Mouse (Mus musculus) cerebellum, postnatal 10 days (tissue): Measurements from ENCODE around the gene Tomm40l.

ENCODE experiments used
- DNase-seq, 2 experiments: peaks; one replicate each; pipeline ENCODE4 v3.0.0; 2021; ENCODE audit warnings: mixed read lengths in 2 of 2

Gene Tomm40l

DNA sequence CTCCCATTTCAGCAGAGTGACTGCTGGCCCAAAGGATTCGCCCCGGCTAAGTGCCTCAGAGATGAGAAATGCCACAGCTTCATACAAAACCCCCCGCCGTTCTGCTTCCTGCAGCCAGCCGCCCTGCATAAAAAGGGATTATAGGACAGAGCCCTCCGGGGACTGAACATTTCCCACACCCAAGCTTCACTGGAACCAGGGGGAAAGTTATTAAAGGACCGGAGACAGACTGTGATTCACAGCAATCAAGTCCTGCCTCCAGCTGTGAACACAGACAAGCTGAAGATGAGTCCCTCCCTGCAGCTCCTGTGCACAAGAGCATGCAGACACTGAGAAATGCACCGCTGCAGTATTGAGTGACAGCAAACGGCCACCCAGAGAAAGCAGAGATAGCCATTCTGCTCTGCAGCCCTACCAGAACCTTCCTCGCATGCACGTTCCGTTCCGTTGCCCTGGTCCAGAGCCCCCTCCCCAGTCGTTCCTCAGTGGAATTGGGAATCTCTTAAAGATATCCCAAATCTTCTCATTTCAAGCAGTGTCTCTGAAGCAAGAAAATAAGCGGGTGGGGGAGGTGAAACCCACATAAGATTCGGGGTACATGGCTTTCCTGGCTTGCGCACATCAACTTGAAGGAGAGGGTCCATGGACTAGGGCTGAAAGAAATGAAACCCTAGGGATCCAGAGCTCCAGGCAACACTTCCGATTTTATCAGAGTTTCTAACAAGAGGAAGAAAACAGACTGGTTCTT lies 29.0 kb downstream of the Tomm40l start:
- DNase-seq, result peak in 1 of 2 experiments; percentile 20

DNA sequence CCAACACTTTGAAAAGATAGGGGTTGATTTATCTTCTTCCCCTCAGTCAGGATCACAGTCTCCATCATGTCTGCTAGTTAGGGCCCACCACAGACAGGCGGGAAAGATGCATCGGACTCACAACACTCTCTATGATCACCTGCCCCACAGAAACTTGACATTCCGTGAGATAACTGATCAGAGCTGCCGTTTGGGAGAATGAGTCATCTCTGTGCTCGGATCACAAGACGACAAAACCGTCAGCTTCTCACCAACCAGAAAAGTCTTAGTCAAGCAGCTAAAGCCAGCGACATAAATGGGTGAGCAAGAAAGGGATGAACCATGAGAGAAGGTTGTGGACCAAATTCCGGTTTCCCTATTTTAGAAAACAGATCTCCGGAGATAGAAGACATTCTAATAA lies 30.0 kb downstream of the Tomm40l start:
- no peak for DNase-seq

DNA sequence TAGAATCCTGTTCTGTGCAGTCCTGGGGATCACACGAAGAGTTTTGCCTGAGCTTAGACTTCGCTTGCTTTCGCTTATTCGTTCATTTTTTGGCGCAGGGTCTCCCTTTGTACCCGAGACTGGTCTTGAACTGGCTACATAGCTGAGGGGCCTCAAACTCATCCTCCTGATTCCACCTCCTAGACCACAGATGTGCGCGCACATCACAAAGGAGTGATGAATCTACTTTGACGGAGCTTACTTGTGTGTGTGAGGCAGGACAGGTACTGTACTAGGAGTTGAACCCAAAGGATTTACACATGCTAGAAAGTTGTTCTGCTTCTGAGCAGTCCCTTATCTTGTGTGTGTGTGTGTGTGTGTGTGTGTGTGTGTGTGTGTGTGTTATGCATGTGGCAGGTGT lies 31.5 kb downstream of the Tomm40l start:
- DNase-seq, result no peak

DNA sequence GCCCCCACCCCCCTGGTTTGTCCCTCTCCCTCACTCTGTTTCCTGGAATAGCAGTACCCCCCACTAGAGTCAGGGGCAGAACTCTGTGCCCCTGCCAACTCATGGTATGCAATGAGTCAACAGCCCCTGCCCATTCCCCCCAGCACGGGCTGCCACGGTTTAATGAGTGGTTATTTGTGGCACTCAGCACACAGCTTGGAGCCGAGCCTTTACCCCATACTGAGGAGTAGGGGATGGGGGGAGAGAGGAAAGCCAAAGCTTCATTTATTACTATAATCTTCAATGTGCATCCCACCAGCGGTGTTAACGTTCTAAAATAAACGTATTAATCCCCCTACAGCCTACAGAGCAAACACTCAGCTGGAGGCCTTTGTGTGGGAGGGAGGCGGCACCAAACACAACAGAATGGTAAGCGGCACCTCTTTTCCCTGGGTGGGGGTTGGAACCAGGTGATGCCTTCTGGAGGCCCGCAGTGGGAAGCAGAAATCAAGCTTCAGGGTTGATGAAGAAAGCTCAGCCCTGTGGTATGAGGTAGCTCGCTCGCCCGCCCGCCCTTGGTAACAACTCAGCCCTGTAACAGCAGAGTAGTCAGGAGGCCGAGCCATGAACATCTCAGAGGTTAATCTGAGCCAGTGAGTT lies 32.7 kb downstream of the Tomm40l start:
- peak; percentile 15 to 32 for DNase-seq

DNA sequence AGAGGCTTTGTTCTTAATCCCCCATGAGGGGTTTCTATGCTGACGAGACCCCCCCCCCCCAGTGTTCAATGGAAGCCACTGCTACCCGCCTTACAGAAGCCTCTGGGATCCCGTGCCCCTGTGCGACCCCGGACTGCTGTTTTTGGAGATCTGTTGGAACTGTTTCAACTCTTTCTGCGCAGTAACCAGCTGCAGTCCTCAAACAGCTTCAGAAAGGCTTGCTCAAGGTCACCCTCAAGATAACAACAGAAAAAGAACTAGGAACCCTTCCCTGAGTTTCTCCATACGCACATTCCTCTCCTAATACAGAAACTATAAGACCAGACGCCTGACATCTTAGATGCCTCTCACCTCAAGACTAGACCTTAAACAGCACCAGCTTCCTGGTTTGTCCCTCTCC lies 33.3 kb downstream of the Tomm40l start:
- no peak for DNase-seq

DNA sequence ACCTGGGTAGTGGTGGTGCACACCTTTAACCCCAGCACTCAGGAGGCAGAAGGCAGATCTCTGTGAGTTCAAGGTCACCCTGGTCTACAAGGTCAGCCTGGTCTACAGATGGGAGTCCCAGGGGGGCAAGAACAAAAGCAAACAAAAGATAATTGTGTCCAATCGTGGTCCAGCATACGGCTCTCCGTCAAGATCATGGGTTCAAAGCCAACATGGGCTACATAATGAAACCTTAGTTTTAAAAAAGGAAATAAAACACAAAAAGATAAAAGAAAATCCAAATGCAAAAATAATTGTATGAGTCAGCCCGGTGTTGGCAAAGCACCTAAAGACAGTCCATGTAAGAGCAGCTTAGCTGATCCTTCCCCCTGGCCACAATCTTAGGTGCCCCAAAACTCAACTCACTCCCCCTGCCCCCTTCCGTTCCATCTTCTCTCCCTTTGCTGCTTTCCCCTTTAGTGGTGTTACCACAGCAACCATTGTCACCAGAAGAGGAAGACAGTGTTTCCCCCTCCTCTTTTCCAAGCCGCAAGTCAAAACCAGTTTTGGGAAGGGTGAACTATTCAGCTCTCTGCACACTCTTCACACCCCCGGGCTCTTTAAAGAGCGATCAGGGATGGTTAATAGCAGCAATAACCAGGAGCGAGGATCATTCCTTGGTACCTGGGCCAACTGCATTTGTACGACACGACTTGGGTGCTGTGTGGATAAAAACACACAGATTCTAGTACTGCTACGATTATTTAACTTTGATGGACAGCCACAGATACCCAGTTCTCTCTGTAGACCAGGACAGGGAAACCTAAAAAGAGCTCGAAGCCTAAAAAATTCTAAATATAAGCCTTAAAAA lies 34.2 kb downstream of the Tomm40l start:
- DNase-seq, result no peak

DNA sequence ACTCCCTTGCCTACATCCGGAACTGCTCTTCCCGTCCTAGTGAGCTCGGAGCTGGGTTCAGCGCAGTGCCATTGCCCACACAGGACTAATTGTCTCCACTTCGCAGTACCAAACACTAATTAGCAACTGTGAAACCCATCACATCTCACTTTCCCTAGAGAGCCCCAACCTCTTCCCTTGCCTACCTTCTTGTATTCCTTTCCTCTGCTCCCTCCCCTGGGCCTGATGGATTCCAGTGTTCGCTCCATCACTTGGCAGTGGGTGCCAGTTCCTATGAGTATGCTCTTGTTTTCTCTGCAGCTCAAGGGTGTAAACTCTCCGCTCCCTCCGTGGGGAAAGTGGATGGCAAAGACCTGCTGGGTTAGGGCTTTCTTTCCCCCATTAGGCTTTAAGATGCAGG lies 36.7 kb downstream of the Tomm40l start:
- no peak for DNase-seq

DNA sequence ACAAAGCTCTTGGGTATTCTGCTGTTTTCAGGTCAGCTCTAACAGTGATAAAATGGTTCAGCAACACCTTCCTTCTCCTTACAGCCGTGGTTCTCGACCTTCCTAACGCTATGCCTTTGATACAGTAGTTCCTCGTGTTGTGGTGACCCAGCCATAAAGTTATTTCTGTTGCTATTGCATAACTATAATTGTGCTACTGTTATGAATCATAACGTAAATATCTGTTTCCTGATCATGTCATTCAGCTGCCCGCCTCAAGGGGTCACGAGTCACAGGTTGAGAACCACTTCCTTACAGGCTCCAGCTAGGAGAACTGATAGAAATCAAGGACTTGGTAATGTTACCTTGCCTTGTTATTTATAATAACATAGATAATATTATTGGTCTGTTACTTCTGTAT lies 38.0 kb downstream of the Tomm40l start:
- DNase-seq, result no peak

DNA sequence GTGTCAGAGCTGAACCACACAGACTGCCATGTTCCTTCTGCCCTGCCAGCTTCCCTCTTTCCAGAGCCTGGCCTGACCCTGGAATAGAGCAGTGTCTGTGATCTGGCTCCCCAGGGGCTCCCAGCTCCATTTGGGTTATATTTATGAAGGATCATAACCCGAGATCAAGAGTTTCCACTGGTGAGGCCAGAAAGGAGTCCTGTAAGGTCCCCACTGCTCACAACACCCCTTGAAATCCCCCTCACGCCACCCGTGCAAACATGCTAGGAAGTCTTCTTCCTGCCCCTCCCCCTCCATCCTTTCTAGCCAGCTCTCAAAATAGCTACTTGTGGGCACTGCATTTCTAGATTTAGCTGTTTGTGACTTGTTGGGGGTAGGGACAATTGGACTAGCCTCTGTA lies 38.7 kb downstream of the Tomm40l start:
- DNase-seq, result no peak

DNA sequence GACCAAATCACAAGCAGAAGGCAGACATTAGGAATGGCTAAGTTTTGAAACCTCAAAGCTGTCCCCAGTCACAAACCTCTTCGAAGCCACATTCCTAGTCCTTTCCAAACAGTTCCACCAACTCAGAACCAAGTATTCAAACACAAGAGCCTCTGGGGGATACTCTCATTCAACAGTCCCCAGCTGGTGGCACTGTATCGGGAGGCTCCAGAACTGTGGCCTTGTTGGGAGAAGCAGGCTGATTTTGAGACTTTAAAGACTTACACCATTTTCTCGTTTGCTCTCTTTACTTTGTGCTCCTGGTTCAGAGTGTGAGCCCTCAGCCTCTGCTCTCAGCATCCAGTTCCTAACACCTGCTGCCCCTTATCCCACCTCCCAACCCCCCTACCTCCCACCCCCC lies 39.3 kb downstream of the Tomm40l start:
- DNase-seq, result no peak

DNA sequence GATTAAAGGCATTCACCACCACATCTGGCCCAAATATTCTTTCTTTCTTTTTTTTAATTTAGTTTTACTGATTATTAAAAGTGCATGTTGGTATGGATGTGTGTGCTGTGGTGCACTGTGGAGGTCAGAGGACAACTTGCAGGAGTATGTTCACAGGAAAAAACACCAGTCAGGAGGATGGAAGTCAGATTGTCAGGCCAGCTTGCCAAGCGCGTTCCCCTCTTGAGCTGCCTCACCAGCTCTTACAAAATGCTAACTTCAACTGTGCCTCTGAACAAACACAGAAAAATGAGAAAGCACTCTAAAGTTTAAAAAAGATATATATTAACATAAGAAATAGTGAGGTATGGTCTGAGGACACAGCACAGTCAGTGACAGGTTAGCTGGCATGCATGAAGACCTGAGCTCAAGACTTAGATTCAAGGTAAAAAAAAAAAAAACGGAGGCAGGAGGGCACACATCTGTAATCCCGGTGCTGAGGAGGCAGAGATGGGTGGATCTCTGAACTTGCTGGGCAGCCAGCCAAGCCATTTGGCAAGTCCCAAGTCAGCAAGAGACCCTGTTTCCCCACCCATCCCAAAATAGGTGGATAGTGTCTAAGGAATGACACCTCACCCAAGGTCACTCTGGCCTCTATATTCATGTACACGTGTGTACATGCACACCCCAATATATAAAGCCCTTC lies 42.7 kb downstream of the Tomm40l start:
- no peak for DNase-seq

DNA sequence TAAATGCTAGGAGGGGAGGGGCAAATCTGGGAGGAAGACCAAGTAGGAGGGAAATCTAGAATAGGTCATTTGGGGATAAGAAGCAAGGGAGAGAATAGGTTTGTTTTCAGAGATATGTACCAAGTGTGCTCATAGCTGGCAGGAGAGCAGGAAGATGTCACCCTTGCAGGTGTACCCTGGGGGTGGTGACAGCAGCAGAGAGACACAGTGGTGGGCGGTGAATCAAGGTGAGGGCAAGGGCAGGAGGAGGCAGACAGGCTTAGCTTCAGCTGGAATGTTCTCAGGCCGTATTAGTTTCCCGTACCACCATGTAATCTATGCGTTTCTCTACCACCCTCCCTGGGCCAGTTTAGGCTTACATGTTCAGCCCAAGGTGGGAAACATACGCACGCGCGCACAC lies 49.5 kb downstream of the Tomm40l start:
- no peak for DNase-seq

DNA sequence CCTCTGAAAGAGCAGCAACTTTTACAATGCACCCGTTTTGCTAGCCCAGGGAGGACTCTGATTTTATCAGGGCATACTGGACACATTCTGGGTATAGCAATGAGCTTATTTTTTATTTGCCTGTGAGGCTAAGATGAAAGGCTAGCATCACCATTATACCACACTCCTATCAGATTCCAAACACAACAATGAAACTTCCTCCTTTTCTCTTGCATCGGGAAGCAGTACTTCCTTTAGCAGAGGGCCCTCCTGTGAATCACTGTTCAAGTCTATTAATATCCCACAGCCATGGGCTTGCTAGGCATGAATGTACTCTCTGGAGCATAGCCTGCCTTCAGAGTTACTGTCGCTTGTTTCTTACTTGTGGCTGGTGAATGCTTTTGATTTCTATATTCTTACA lies 51.2 kb downstream of the Tomm40l start:
- no peak for DNase-seq

DNA sequence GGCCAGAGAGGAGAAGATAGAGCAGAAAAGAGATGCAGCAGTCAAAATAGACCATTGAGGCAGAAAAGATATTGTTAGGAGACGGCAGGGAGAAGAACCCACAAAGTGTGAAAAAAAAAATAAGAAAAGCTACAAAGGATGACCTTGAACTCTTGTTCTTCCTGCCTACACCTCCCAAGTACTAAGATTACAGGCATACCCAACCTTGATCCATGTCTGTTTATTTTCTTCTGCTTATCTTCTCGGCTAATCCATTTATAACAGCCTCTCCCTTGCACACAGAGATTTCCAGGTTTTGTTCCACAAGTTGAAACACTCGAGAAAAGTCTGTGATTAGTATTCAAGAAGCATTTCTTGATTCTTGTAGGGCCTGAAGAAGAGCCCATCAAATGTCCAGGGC lies 52.4 kb downstream of the Tomm40l start:
- no peak for DNase-seq

DNA sequence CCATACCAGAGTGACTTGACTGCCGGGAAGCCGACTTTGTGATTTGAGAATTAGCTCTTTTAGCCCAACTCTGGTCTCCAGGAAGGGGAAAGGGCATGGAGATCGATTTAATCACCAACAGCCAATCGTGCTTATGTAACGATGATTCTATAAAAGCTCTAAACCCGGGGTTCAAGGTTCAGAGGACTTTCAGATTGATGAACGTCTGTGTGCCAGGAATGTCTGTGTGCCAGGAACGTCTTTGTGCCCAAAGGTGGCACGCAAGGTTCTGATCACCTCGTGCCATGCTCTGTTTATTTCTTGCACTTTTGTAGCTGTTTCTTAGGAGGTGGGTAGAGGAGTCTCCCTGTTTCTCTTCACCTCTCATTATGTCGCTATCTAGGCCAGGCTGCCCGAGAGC lies 53.4 kb downstream of the Tomm40l start:
- DNase-seq, result no peak
